Mouse (Mus musculus) cortical plate, adult 2 months (tissue): Measurements from ENCODE around the gene Scarf2.

Experiments
- CTCF ChIP-seq: fragments of 200-500 bp; IDR thresholded peaks from 2 replicates; pipeline ENCODE4 v1.5.1; 2011; ENCODE audit warnings: mild to moderate bottlenecking, control low read depth, low read length; ENCODE audit not compliant: insufficient read depth; ENCODE audit errors: extremely low read depth
- POLR2A ChIP-seq: fragments of 200-500 bp; IDR thresholded peaks from 2 replicates; pipeline ENCODE4 v1.6.1; 2011; ENCODE audit warnings: mild to moderate bottlenecking, low read length, control low read depth; ENCODE audit not compliant: insufficient read depth; ENCODE audit errors: extremely low read depth

- TF ChIP-seq CTCF (no peak), POLR2A (no peak)
Measured at GRCm38 (mm10) chr16:17802839-17803674, 6.0 kb downstream of the Scarf2 start.
